Mouse (Mus musculus) gastrocnemius, postnatal 10 days (tissue): ENCODE results near the gene Ints11. TPM values are rescaled to one million over a fixed set of nuclear protein-coding genes. Genes with fewer than 3 reads are reported as not detected.

ENCODE experiments used
- DNase-seq: peaks from one replicate; pipeline ENCODE4 v3.0.0; 2021; ENCODE audit warnings: mixed read lengths
- long read RNA-seq, 2 experiments: library from polyadenylated mRNA; stranded (forward); transcript quantifications; one replicate each; pipeline ENCODE4 v2.0.0; 2021
- total RNA-seq, 2 experiments: library from RNA; stranded (reverse); gene quantifications; 2 replicates each; pipeline ENCODE4 v1.2.3; 2021

Gene Ints11
- 10 to 100 TPM; 18.9 to 21.7 TPM for total RNA-seq
- long read RNA-seq, experiment 1, transcript Ints11-201 (17 exons, 2,368 nt): major isoform, 57 of 70 reads
- long read RNA-seq, experiment 1, partial matches to known transcripts: 2 of 70 reads
- long read RNA-seq, experiment 1, other reads (novel, unspliced or antisense): 11 of 70 reads
- long read RNA-seq, experiment 2, transcript Ints11-201 (17 exons, 2,368 nt): major isoform, 43 of 49 reads
- long read RNA-seq, experiment 2, partial matches to known transcripts: 1 of 49 reads
- long read RNA-seq, experiment 2, other reads (novel, unspliced or antisense): 5 of 49 reads

GRCm38 (mm10) chr4:155869317-155870033 lies at the start of gene Ints11, which contains the start of gene Cptp:
Gene Ints11 (plus strand): TSS chr4:155869546.
Gene Cptp (minus strand): TSS chr4:155869440.
- DNase-seq: peak; percentile 97

GRCm38 (mm10) chr4:155821025-155821424 lies 48.3 kb upstream of the Ints11 start:
- no peak for DNase-seq

DNA sequence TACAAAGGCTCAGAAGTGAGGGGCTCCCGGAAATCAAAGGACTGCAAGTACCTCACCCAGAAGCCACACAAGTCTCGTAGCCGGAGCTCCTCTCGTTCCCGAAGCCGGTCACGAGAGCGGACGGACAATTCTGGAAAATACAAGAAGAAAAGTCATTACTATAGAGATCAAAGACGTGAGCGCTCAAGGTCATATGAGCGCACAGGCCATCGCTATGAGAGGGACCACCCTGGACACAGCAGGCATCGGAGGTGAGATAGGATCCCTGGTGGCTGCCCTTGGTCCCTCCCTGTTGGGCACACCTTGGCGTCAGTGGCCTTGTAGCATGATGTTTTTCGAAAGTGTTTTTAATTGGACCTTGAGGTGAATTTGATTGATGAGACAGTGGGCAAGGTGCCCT lies 45.9 kb upstream of the Ints11 start:
- DNase-seq: no peak

DNA sequence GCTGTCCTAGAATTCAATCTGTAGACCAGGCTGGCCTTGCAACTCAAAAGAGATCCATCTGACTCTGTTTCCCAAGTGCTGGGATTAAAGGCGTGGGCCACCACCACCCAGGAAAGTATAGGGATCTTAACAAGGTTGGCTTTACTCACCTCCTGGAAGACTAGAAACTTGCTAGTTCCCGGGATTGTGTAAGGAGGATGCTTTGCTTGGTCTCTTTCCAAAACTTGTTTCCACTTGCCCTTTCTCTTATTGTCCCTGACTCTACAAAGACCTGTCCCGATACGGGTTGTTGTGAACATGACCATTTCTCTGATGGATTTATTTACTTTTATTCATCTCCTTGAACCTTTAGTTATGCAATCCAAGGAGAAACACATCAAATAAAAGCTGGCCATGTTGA lies 39.5 kb upstream of the Ints11 start:
- no peak for DNase-seq

DNA sequence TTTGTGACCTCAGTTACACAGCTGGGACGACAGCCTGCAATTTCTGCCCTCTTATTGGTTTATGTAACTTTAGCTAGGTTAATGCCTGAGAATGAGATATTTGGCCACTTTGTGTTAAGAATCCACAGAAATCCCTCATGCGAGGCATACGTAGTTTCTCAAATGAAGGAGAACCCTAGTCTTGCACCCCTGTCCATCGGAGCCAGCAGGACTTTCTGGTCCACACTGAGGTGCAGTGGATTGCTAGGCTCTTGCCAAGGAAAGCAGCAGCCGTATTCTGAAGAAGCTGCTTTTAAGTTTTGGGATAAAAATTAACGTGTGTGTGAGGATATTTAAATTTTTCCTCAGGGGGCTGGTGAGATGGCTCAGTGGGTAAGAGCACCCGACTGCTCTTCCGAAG lies 38.8 kb upstream of the Ints11 start:
- DNase-seq: no peak

- peak; percentile 96 for DNase-seq
These were observed 38.1 kb upstream of the Ints11 start, which contains the start of gene Aurkaip1 for GRCm38 (mm10) chr4:155831205-155831766. Gene Aurkaip1 (plus strand): TSS chr4:155831272.

GRCm38 (mm10) chr4:155831831-155832230 lies 37.5 kb upstream of the Ints11 start:
- DNase-seq: no peak

- no peak for DNase-seq
These were observed 37.0 kb upstream of the Ints11 start for GRCm38 (mm10) chr4:155832321-155832720.

- no peak for DNase-seq
These were observed 36.1 kb upstream of the Ints11 start for GRCm38 (mm10) chr4:155833234-155833633.

DNA sequence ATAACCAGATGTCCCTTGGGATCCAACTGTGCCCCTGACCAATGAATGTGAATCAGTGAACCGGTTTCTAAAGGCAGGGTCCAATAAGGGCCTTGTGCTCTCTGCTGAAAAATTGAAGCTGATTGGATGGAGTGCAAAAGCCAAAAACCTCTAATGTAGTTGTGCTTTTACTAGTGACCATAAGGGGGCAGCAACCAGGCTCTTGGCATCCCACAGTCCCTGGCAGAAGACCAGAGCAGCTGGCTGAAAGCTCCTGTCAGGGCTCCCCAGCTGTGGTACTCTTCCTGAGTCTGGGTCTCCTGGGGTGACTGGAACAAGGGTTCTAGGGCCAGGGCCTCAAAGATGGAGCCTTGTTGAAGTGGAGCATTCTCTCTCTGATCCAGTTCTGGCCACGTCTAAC lies 35.5 kb upstream of the Ints11 start:
- DNase-seq: peak; percentile 92

GRCm38 (mm10) chr4:155837404-155838010 lies 31.8 kb upstream of the Ints11 start:
- peak; percentile 49 for DNase-seq

DNA sequence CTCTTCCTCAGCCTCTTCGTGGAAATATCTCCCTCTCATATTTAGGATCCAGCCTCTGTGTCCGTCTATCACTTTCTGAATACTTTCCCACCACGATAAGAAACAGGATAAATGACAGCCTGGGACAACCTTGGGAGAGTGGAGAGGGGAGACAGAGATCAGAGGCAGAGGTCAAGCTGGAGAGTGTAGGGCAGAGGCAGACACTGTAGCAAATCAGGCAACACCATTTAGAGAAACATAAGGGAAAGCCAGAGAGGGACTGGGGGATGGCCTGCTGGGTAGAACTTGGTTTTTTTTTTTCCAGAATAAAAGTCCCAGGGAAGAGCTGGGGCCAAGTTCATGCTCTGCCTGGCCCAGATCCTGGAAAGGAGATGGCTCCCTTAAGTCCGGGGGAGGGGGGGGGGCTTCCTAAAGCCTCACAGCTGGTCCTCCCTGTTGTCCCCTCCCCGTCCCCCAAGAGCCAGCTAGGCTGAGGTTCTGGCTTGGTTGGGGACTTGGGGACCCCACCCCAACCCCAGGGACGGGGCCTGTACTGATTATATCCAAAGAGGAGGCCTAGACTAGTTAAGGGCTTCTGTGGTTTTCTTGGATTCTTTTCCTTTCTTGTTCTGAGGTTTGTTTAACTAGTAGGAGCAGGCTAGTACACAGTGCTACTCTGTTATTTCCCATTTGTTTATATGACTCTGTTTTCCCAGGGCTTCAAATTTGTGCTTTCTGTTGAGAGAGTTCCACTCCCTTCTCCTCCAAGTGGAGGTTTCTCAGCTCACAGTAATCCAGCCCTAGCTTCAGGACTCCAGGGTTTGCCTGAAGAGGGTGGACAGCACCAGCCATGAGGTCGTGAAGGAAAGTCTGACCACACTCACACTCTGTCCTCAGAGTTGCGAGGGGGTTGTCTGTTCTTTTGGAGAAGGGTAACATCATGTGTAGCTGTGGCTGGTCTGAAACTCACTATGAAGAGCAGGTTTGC lies 30.9 kb upstream of the Ints11 start:
- peak; percentile 46 for DNase-seq

DNA sequence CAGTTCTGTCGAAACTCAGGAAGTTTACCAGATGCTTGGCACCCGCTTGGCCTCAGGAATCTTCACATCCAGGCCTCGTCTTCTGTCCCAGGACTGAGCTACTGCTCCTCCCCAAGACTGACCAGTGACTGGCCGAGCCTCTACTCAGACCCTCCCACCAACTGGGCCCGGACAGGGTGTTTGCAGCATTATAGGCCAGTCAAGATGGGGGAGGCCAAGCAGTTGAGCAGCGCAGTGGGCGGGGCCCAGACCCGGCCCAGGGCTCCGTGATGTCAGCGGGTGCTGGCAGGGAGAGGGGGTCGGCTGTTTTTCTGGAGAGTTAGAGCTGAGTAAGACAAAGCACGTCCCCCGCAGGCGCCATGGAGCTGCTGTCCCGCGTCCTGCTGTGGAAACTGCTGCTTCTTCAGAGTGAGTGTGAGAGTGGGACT lies 29.8 kb upstream of the Ints11 start, which contains the start of gene Mxra8:
TSS of gene Mxra8 (plus strand) at position 198 of the 428 bp plus-strand sequence.
- DNase-seq: peak; percentile 89

DNA sequence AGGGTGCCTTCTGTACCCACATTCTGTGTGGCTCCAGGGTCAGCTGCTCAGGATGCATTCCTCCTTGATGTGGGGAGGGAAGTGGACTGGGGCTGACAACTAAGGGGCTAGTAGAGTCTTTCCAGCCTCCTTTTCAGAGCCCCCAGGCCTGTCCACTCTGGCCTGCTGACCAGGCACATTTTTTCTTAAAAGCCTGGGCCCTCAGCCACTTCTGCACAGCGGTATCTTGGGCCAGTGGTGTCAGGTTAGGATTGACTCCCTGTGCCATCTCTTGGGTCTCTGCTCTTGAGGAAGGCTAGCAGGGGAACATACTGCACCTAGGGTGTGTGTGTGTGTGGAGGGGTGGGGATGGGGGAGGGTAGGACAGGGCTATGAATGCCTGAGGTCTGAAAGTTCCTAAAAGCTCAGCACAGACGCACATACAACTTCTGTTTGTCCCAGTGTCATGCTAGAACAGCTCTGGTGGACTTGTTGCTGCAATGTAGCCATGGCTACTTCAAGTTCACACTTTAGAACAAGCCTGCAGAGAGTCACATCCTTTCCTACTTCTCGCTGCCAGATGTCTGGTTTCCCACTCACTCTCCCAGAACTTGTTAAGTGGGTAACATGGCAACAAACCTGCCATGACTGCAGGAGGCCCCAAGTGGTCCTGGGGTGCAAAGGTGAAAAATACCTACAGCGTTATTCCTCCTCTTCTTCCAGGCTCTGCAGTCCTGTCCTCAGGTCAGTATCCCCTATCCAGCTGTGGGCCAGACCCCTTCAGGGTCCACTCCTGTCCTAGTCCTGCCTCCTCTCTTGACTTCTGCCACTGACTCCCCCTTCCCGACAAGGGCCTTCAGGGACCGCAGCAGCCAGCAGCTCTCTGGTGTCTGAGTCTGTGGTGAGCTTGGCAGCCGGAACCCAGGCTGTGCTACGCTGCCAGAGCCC lies 29.0 kb upstream of the Ints11 start:
- peak; percentile 41 for DNase-seq

DNA sequence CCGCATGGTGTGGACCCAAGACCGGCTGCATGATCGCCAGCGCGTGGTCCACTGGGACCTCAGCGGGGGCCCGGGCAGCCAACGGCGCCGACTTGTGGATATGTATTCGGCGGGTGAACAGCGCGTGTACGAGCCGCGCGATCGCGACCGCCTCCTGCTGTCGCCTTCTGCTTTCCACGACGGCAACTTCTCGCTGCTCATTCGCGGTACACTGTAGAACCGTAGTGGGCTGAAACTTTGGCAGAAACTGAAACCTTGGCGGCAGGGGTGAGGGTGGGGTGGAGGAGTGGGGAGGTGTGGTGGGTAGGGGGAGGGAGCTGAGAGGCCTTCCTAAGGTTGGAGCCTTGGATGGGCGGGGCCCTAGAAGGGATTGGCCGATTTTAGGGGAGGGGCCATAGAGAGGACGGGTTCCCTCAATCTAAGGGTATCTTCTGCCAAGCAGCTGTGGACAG lies 28.3 kb upstream of the Ints11 start:
- DNase-seq: peak; percentile 69

- no peak for DNase-seq
These were observed 27.6 kb upstream of the Ints11 start for GRCm38 (mm10) chr4:155841651-155842270.

- DNase-seq: no peak
These were observed 26.1 kb upstream of the Ints11 start for GRCm38 (mm10) chr4:155843231-155843630.

DNA sequence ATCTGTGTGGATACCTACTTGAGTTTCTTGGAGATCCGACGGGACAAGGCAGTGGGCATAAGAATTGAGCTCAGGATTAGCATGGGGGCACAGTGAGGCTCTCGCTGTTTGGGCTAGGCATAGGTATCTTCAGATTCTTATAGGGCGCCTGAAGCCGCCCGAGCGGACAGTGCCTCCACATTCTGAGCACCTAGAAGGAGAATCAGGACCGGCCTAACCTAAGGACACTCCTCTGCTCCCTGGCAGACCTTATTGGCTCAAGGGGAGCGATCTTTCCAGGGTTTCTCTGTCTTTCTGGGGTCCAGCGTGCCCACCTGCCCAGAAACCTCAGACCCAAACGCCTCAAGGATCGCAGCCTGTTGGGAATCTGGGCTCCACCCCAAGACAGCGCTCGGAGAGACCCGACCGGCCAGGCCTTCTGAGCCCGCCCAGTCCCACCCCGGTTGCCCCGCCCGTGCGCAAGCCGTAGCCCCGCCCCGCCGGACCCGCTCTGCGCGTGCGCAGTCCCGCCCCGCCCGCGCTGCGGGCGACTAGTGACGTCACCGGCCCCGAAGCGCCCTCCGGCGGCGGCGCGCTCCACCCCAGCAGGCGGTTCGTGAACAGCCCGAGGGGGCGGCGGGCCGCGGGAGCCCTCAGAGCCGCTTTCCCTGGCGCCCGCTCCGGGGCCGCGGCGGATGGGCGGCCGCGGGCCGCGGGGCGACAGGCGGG lies 22.3 kb upstream of the Ints11 start, which contains the start of gene Dvl1:
TSS of gene Dvl1 (plus strand) at position 532 of the 708 bp plus-strand sequence.
- DNase-seq: peak; percentile 99
